In genomic region chr6:126564376-126564775, GRCm38 (mm10) we compare ENCODE assay signal across 17 mouse cellular contexts. TPM values are rescaled to one million over a fixed set of nuclear protein-coding genes. Genes with fewer than 3 reads are reported as not detected.
DNase-seq lines count a peak whose midpoint lies in the region; ATAC-seq and TF ChIP-seq lines count a peak whose summit lies in the region.
"Had no signal": no experiment of that assay in that cellular context is flagged by ENCODE, and none has a peak within 500 bp of the region (broad histone marks: within the 10 kb centered on the region; RNA-seq: fewer than 3 reads in every experiment).

No protein-coding gene starts in this region.

- TF ChIP-seq CTCF in hindbrain, postnatal 0 days (IDR thresholded peaks at IDR 0.05; ENCODE audit: low read depth), result no peak
- no peak for TF ChIP-seq CTCF in left cerebral cortex, adult 2 months (IDR thresholded peaks at IDR 0.05)
- TF ChIP-seq CTCF in olfactory bulb, adult 2 months (IDR thresholded peaks at IDR 0.05; ENCODE audit: insufficient read depth, low read depth, low read length), result no peak

- H3K4me2 ChIP-seq in hindbrain, embryonic 12.5 days (replicated peaks), result no peak overlapping the region
- no peak overlapping the region for H3K4me2 ChIP-seq in hindbrain, postnatal 0 days (ENCODE audit: low read depth, low read length)
- H3K4me2 ChIP-seq: embryonic facial prominence, embryonic 13.5 days; forebrain, embryonic 12.5 days; heart, embryonic 13.5 days; hindbrain, embryonic 13.5 days had no signal

- H3K4me3 ChIP-seq in hindbrain, embryonic 12.5 days, result no peak overlapping the region
- H3K4me3 ChIP-seq in hindbrain, postnatal 0 days (ENCODE audit: low read length), result no peak overlapping the region
- no peak overlapping the region for H3K4me3 ChIP-seq in left cerebral cortex, adult 2 months
- H3K4me3 ChIP-seq in olfactory bulb, adult 2 months (ENCODE audit: insufficient read depth, low read depth, low read length), result no peak overlapping the region
- H3K4me3 ChIP-seq: embryonic facial prominence, embryonic 13.5 days; forebrain, embryonic 12.5 days; gastrocnemius, adult 2 months; heart, embryonic 13.5 days; hindbrain, embryonic 13.5 days had no signal

- H3K36me3 ChIP-seq in hindbrain, embryonic 12.5 days, result no peaks in the 10 kb centered on the region
- H3K36me3 ChIP-seq in hindbrain, postnatal 0 days (ENCODE audit: insufficient read depth, low read length), result no peaks in the 10 kb centered on the region
- H3K36me3 ChIP-seq: embryonic facial prominence, embryonic 13.5 days; forebrain, embryonic 12.5 days; heart, embryonic 13.5 days; hindbrain, embryonic 13.5 days had no signal

- intact Hi-C loops in left cerebral cortex, adult 2 months (cut with DNase I), result loop anchor here (1.0 to 5.0 kb wide), 3 partner anchors 80 to 283 kb away; partner anchors contain the start of gene Ndufa9

- WGBS in hindbrain, embryonic 12.5 days, result 65% methylated on average over 6 of the region's 6 CpGs
- WGBS in hindbrain, postnatal 0 days, result 58% methylated on average over 6 of the region's 6 CpGs
- 58% methylated on average over 6 of the region's 6 CpGs for WGBS in olfactory bulb, adult 2 months

- ATAC-seq in hindbrain, embryonic 12.5 days (ENCODE audit: low FRiP score), result 0 out of 2 replicates have a peak, but pooled peaks have one; percentile 19
- ATAC-seq in hindbrain, postnatal 0 days, result no peak
- ATAC-seq: inflammation-experienced regulatory T-cells, adult 6 months had no signal

- no peak for TF ChIP-seq POLR2A in olfactory bulb, adult 2 months (IDR thresholded peaks at IDR 0.05; ENCODE audit: insufficient read depth, low read depth, low read length)

- H3K27me3 ChIP-seq in hindbrain, embryonic 12.5 days, result no peaks in the 10 kb centered on the region
- H3K27me3 ChIP-seq in hindbrain, postnatal 0 days (ENCODE audit: insufficient read depth, low read length), result no peaks in the 10 kb centered on the region

- no peak overlapping the region for H3K27ac ChIP-seq in hindbrain, embryonic 12.5 days
- H3K27ac ChIP-seq in hindbrain, postnatal 0 days, result no peak overlapping the region
- H3K27ac ChIP-seq in left cerebral cortex, adult 2 months, result peak overlapping the region; percentile 59
- peak overlapping the region; percentile 27; the same call in 1 of the 2 replicates for H3K27ac ChIP-seq in olfactory bulb, adult 2 months (ENCODE audit: insufficient read depth, low read depth, low read length)
- H3K27ac ChIP-seq: embryonic facial prominence, embryonic 13.5 days; forebrain, embryonic 12.5 days; gastrocnemius, adult 2 months; heart, embryonic 13.5 days; hindbrain, embryonic 13.5 days had no signal

- no peaks in the 10 kb centered on the region for H3K9me3 ChIP-seq in hindbrain, embryonic 12.5 days (replicated peaks)
- H3K9me3 ChIP-seq in hindbrain, postnatal 0 days (ENCODE audit: low read length), result no peaks in the 10 kb centered on the region
- H3K9me3 ChIP-seq: embryonic facial prominence, embryonic 13.5 days; forebrain, embryonic 12.5 days; heart, embryonic 13.5 days; hindbrain, embryonic 13.5 days had no signal

- peak; percentile 43 for DNase-seq in cerebellum, adult 9-10 months
- no peak for DNase-seq in cerebellum, adult 11 months
- no peak for DNase-seq in hindbrain, postnatal 0 days (ENCODE audit: low spot score)
- DNase-seq in left cerebral cortex, adult 2 months (ENCODE audit: extremely low spot score in 1 of 2, low spot score in 2 of 2), result no peak
- no peak for DNase-seq in left cerebral cortex, adult 11 months (ENCODE audit: low spot score)
- DNase-seq in urinary bladder, postnatal 36 days (ENCODE audit: low spot score in 2 of 2), result no peak

- peaks cover 12% of the 10 kb centered on the region for H3K4me1 ChIP-seq in hindbrain, embryonic 12.5 days
- no peaks in the 10 kb centered on the region for H3K4me1 ChIP-seq in hindbrain, postnatal 0 days (ENCODE audit: insufficient read depth, low read length)
- H3K4me1 ChIP-seq in olfactory bulb, adult 2 months (ENCODE audit: control insufficient read depth, insufficient read depth, low read length), result peaks cover 39% of the 10 kb centered on the region

- H3K9ac ChIP-seq in hindbrain, embryonic 12.5 days, result no peak overlapping the region
- no peak overlapping the region for H3K9ac ChIP-seq in hindbrain, postnatal 0 days (replicated peaks; ENCODE audit: low read length)
- H3K9ac ChIP-seq: embryonic facial prominence, embryonic 13.5 days; forebrain, embryonic 12.5 days; hindbrain, embryonic 13.5 days had no signal

RNA-seq across cellular contexts. Expression of gene Kcna5, which starts 29.2 kb away (rescaled TPM):
- 2.8 and 3.1 TPM in 2 replicates for polyA plus RNA-seq in hindbrain, embryonic 12.5 days (2016; fragmentation: Nextera tagmentation; extraction: Ambion mirVana)
- 4.8 and 7.3 TPM in 2 replicates for total RNA-seq in hindbrain, postnatal 0 days (2014; rRNA removed)
- 3.4 and 3.6 TPM in 2 replicates for polyA plus RNA-seq in hindbrain, postnatal 0 days (2015; fragmentation: Nextera tagmentation; extraction: Ambion mirVana)
- total RNA-seq in left cerebral cortex, adult 2 months (2021), result 1 to 10 TPM; 4.2 to 5.6 TPM
- not detected in 2 replicates for polyA plus RNA-seq in olfactory bulb, adult 2 months (2012; ENCODE audit: insufficient read depth, insufficient read length, low replicate concordance, missing spikeins)
- total RNA-seq: CH12.LX; ES-E14; granulocyte monocyte progenitor cell, adult 5-6 weeks had no signal
- polyA plus RNA-seq: inflammation-experienced regulatory T-cells, adult 6 months had no signal

Comparison
In these comparisons a context has a peak if more than half of its experiments do, and no peak if none do; other contexts are left out.
1. H3K27ac ChIP-seq: peak in left cerebral cortex, adult 2 months (single experiment) and olfactory bulb, adult 2 months (single experiment); none in hindbrain, embryonic 12.5 days (single experiment) and hindbrain, postnatal 0 days (single experiment).